Mouse (Mus musculus): ENCODE measurements at regions not wholly inside any gene's neighbourhood (a gene's known extent, or its start where the extent isn't known, plus 50 kb on each side); places are given as distances from the start of the nearest gene placed in this dataset.

DNA sequence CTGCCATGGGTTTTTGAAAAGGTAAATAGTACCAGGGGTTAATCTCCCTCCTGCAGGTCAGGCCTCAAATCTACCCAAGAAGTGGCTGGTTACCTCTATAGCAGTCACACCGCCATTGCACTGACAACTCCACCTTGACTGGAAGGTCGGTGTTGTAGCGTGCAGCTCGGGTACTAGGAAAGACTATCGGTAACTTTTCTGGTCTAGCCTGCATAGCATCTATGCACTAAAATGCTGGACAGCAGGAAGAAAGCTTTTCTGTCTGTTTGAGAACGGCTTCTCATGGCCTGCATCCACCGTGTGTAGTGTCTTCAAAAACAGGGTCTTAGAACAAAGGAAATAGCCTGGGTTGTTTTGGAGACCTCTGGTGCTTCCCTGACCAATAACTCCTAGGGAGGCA lies 88.8 kb downstream of the Bms1 start:
- H3K36me3 ChIP-seq (replicated peaks), result no peaks in the 10 kb centered on the region
- 92% methylated on average over 7 of the region's 7 CpGs for WGBS
- H3K4me3 ChIP-seq, result no peak overlapping the region
- H3K9me3 ChIP-seq, result no peaks in the 10 kb centered on the region
- no peak overlapping the region for H3K27ac ChIP-seq
- no peaks in the 10 kb centered on the region for H3K4me1 ChIP-seq
- no peaks in the 10 kb centered on the region for H3K27me3 ChIP-seq (ENCODE audit: poor library complexity, severe bottlenecking)
- DNase-seq (ENCODE audit: extremely low spot score, low spot score), result no peak

DNA sequence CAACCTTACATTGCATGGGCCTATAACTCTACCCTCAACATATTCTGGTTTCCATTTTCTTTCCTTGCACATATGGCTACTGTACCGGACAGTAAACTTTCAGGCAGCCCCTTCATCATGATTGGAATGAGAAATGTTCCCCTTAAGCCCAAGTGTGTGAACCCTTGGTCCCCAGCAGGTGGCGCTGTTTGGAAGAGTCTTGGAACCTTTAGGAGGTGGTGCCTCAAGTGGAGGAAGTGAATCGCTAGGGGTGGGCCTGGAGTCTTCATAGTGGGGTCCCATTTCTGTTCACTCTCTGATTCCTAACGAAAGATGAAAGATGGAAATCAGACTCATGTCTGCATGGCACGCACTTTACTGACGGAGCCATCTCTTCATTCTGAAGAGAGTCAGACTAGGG lies 91.8 kb downstream of the Bms1 start:
- H3K4me3 ChIP-seq, result no peak overlapping the region
- no peak for DNase-seq (ENCODE audit: extremely low spot score, low spot score)
- no peaks in the 10 kb centered on the region for H3K27me3 ChIP-seq (ENCODE audit: poor library complexity, severe bottlenecking)
- no peak overlapping the region for H3K27ac ChIP-seq
- no peaks in the 10 kb centered on the region for H3K36me3 ChIP-seq (replicated peaks)
- no peaks in the 10 kb centered on the region for H3K9me3 ChIP-seq
- H3K4me1 ChIP-seq, result no peaks in the 10 kb centered on the region
- WGBS, result 77% methylated on average over 6 of the region's 6 CpGs

DNA sequence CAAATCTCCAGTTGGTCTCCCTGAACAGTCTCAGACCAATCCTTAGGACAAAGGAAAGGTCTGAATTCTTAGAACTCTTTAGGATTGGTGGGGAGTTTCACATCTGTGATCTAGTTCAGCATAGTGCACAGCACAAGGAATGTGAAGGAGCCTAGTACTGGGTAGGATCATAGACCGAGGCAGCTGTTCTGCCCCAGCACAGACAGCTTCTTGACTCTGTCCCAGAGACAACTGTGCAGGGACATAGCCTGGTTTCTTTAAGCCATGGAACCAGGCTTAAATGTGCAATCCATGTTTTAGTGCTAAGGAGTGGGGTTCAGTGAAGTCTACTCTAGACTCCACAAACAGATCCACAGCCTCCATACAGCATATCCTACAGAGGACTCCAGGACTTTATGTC lies 93.6 kb downstream of the Bms1 start:
- Histone ChIP-seq H3K36me3 (replicated peaks) (no peaks in the 10 kb centered on the region), H3K4me1 (no peaks in the 10 kb centered on the region), H3K4me3 (no peak overlapping the region), H3K27me3 (ENCODE audit: poor library complexity, severe bottlenecking) (no peaks in the 10 kb centered on the region), H3K27ac (no peak overlapping the region), H3K9me3 (no peaks in the 10 kb centered on the region)
- WGBS, result 79% methylated on average over 1 of the region's 1 CpGs
- no peak for DNase-seq (ENCODE audit: extremely low spot score, low spot score)

DNA sequence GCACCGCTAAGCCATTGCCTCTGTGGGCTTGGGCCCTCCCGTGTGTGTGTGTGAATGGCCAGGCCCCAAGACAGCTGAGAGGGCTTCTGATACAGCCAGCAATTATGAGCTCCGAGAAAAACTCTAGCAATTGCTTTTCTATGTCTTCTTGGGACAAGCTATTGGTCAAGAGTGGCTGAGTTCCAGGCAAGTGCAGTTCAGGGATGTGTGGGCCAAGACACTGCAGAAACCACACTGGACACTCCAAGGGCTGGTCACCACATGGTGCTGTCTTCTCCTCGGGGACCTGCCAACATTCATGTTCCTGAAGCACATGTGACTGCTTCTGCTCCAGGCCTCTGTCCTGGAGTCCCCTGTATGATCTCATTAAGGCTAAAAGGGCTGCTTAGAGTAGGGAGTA lies 94.7 kb downstream of the Bms1 start:
- Histone ChIP-seq H3K36me3 (replicated peaks) (no peaks in the 10 kb centered on the region), H3K4me3 (no peak overlapping the region), H3K27ac (no peak overlapping the region), H3K9me3 (no peaks in the 10 kb centered on the region), H3K27me3 (ENCODE audit: poor library complexity, severe bottlenecking) (no peaks in the 10 kb centered on the region), H3K4me1 (no peaks in the 10 kb centered on the region)
- 86% methylated on average over 4 of the region's 4 CpGs for WGBS
- no peak for DNase-seq (ENCODE audit: extremely low spot score, low spot score)

DNA sequence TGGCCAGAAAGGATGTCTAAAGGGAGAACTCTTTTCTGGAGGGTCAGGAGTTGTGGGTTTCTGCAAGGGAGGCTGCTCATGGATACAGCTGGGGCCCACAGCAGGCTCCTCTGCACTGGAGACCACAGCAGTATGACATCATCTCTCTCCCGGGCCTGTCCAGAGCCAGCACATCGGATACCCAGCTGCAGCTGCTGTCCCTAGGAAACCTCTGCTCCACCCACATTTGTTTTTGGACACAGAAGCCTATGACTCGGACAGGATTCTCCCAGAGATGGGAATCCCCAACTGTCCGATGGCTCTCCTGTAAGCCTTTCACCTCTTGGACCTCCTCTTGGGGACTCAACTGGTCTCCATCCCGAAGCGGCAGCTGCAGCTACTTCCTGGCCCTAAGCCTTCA lies 96.2 kb downstream of the Bms1 start:
- Histone ChIP-seq H3K27ac (no peak overlapping the region), H3K36me3 (replicated peaks) (no peaks in the 10 kb centered on the region), H3K4me1 (no peaks in the 10 kb centered on the region), H3K27me3 (ENCODE audit: poor library complexity, severe bottlenecking) (no peaks in the 10 kb centered on the region), H3K4me3 (no peak overlapping the region), H3K9me3 (no peaks in the 10 kb centered on the region)
- no peak for DNase-seq (ENCODE audit: extremely low spot score, low spot score)
- 86% methylated on average over 6 of the region's 6 CpGs for WGBS

DNA sequence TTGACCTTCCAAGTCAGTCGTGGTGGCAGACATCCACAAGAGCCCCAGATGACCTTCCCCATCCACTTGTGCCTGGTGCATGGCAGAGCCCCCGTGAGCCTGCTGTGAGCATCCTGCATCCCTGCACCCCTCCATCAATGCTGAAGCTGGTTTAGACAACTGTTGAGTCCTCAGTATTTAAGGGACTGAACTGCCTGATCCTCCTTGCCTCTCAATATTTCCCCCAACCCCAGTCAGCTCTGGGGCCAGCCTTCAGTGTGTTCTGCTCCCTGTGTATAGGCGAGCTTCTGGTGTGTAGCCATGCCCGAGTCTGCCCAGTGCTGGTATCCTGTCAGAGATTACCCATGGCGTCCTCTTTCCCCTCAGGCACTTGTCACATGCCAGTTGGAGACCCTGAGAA lies 96.6 kb downstream of the Bms1 start:
- Histone ChIP-seq H3K27ac (no peak overlapping the region), H3K4me3 (no peak overlapping the region), H3K4me1 (no peaks in the 10 kb centered on the region), H3K27me3 (ENCODE audit: poor library complexity, severe bottlenecking) (no peaks in the 10 kb centered on the region), H3K36me3 (replicated peaks) (no peaks in the 10 kb centered on the region), H3K9me3 (no peaks in the 10 kb centered on the region)
- WGBS, result 76% methylated on average over 5 of the region's 5 CpGs
- no peak for DNase-seq (ENCODE audit: extremely low spot score, low spot score)

DNA sequence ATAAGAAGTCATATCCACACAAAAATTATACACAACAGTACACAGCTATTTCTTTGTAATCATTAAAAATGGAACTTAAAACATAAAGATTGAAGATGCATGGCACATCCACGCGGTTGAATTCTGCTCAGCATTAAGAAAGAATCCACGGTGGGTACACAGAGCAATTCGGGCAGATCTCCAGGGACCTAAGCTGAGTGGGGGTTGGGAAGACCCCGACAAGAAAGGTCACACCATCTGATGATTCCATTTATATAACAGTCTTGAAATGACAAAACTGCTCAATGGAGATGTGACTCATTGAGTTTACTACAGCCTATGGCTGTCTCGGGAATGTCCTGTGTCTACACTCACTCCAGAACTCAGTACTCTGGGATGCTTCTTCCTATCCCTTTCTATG lies 97.2 kb downstream of the Bms1 start:
- WGBS, result 87% methylated on average over 6 of the region's 6 CpGs
- no peaks in the 10 kb centered on the region for H3K4me1 ChIP-seq
- no peaks in the 10 kb centered on the region for H3K27me3 ChIP-seq (ENCODE audit: poor library complexity, severe bottlenecking)
- DNase-seq (ENCODE audit: extremely low spot score, low spot score), result no peak
- no peaks in the 10 kb centered on the region for H3K9me3 ChIP-seq
- no peaks in the 10 kb centered on the region for H3K36me3 ChIP-seq (replicated peaks)
- H3K4me3 ChIP-seq, result no peak overlapping the region
- H3K27ac ChIP-seq, result no peak overlapping the region

DNA sequence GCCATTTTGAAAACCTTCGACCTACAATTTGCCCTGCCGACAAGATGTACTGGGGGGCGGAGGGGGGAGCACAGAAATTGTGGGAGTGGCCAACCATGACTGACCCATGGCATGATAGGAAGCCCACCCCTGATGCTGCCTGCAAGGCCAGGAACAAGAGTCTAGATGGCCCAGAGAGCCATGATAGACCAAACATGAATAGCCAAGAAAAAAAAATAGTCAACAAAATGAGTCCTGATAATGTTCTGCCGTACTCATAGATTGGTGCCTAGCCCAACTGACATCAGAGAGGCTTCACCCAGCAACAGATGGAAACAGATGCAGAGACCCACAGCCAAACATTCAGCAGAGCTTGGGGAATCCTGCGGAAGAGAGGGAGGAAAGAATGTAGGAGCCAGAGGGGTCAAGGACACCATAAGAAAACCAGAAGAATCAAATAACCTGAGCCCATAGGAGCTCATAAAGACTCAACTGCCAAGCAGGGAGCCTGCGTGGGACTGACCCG lies 99.2 kb downstream of the Bms1 start:
- Histone ChIP-seq H3K4me1 (peaks cover 7% of the 10 kb centered on the region), H3K4me3 (no peak overlapping the region), H3K27me3 (ENCODE audit: poor library complexity, severe bottlenecking) (0 out of 2 replicates have a peak, but pooled peaks cover 6% of the 10 kb centered on the region), H3K36me3 (replicated peaks) (no peaks in the 10 kb centered on the region), H3K27ac (no peak overlapping the region), H3K9me3 (no peaks in the 10 kb centered on the region)
- no peak for DNase-seq (ENCODE audit: extremely low spot score, low spot score)
- 92% methylated on average over 7 of the region's 7 CpGs for WGBS

DNA sequence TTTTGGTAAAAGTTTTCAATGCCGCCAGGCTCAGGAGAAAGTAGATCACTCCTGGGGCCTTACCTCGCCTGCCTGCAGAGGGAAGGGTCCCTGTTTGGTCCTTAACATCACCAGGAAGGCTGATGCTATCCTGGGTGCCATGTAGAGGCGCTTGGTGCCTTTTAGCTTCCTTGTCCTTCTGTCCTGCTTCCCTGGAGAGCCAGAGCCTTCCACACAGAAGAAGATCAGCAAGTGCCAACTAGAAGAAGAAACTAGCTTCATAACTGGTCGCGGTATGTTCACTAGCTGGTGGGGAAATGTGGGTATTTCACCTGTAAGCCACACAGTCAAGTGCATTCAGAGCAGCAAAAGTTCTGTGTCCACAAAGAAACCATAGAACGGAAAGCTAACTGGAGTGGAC lies 103.4 kb downstream of the Bms1 start:
- Histone ChIP-seq H3K9me3 (no peaks in the 10 kb centered on the region), H3K4me3 (no peak overlapping the region), H3K27me3 (ENCODE audit: poor library complexity, severe bottlenecking) (0 out of 2 replicates have a peak, but pooled peaks cover 6% of the 10 kb centered on the region), H3K27ac (no peak overlapping the region), H3K4me1 (peaks cover 11% of the 10 kb centered on the region), H3K36me3 (replicated peaks) (no peaks in the 10 kb centered on the region)
- DNase-seq (ENCODE audit: extremely low spot score, low spot score), result no peak
- WGBS, result 91% methylated on average over 6 of the region's 6 CpGs

DNA sequence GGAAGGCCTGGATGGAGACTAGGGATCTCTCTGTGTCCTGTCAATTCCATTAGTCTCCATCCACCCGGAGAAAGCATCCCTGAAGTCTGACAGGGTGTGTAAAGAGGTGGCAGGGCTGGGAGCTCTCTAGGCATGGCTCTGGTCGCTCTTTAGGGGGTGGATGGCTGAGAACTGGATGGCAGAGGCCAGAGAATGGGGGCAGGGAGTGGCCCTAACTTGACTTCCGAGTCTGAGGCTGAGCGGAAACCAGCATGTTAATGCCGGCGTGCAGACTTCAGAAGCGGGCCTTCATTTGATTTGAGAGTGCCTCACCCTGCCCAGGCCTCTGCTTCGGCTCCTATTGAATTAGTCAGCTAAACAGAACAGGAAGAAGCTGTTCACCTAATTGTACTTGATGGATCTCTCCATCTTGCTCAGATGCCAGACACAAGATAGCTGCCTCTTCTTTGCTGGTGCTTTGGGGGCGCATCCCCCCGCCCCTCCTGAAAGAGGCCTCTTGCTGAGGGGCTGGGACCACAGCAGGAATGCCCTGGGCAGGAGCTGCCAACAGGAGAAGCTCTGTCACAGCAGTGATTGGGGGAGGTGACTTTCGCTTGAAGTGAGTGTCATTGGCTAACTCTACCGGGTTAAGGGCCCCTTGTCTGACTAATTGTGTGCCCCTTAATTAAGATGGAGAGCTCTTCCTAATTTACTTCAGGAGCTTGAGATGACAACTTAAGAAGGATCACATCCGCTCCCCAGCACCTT lies 104.2 kb downstream of the Bms1 start:
- Histone ChIP-seq H3K27ac (no peak overlapping the region; the same call in 1 of the 2 replicates), H3K9me3 (no peaks in the 10 kb centered on the region), H3K27me3 (ENCODE audit: poor library complexity, severe bottlenecking) (0 out of 2 replicates have a peak, but pooled peaks cover 6% of the 10 kb centered on the region), H3K4me1 (peaks cover 11% of the 10 kb centered on the region), H3K36me3 (replicated peaks) (no peaks in the 10 kb centered on the region), H3K4me3 (no peak overlapping the region)
- DNase-seq (ENCODE audit: extremely low spot score, low spot score), result no peak
- 42% methylated on average over 13 of the region's 13 CpGs for WGBS

DNA sequence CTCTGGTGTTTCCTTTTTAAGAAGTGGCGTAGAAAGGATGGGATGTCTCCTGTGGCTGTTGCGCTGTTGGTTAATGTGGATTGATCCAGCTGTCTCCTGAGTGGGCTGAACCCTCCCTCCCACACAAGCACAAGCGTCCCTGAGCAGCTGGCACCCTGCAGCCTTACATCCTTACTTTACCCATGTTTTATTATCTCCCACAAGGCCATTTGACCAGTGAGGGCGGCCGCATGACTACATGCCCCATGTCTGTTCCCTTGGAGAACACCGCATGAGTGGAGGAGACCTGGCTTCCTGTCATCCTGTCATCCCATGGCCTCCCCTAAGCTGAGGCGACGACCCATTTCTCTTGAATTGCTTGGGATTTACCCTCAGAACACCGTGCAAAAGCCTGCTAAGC lies 108.2 kb downstream of the Bms1 start:
- no peak for DNase-seq (ENCODE audit: extremely low spot score, low spot score)
- Histone ChIP-seq H3K36me3 (replicated peaks) (no peaks in the 10 kb centered on the region), H3K4me3 (no peak overlapping the region), H3K9me3 (no peaks in the 10 kb centered on the region), H3K4me1 (peaks cover 20% of the 10 kb centered on the region), H3K27me3 (ENCODE audit: poor library complexity, severe bottlenecking) (peaks cover 15% of the 10 kb centered on the region), H3K27ac (no peak overlapping the region)
- WGBS, result 89% methylated on average over 9 of the region's 9 CpGs

DNA sequence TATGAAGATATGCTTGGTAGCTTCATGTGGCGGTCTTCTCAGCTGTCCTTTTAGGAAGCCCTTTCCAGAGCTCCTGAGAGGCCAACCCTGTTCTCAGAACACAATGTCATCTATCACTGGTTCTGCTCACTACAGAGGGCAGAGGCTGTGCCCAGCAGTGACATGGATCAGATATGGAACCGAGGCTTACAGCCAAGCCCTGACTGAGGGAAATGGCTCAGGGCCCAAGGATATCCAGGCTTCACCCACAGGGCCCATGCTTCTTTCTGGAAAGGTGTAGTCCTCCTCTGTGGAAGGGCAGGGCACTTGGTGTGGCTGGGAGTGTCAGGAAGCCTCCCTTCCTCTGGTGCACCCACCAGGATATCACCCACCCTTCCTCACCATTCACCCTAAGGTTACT lies 109.4 kb downstream of the Bms1 start:
- Histone ChIP-seq H3K4me1 (peaks cover 11% of the 10 kb centered on the region), H3K4me3 (no peak overlapping the region), H3K27me3 (ENCODE audit: poor library complexity, severe bottlenecking) (peaks cover 26% of the 10 kb centered on the region), H3K9me3 (no peaks in the 10 kb centered on the region), H3K27ac (no peak overlapping the region), H3K36me3 (replicated peaks) (no peaks in the 10 kb centered on the region)
- 76% methylated on average over 2 of the region's 2 CpGs for WGBS
- DNase-seq (ENCODE audit: extremely low spot score, low spot score), result no peak

DNA sequence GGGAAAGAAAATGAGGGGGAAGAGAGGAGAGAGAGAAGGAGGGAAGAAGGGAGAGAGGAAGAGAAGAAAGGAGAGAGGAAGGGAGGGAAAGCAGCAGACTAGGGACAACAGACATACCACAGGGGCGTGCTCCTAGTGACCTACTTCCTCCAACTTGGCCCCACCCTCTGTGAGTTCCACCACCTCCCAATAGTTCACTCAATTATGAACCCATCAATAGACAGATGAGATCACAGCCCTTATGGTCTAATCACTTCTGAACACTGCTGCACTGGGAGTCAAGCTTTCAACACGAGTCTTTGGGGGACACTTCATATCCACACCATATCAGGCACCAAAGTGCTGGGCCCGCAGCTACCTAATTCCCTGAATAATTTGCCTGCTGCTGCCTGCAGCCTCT lies 110.7 kb downstream of the Bms1 start:
- H3K27me3 ChIP-seq (ENCODE audit: poor library complexity, severe bottlenecking), result peaks cover 40% of the 10 kb centered on the region
- no peak overlapping the region for H3K27ac ChIP-seq
- no peaks in the 10 kb centered on the region for H3K36me3 ChIP-seq (replicated peaks)
- peaks cover 9% of the 10 kb centered on the region; the same call in 1 of the 2 replicates for H3K4me1 ChIP-seq
- DNase-seq (ENCODE audit: extremely low spot score, low spot score), result no peak
- no peak overlapping the region for H3K4me3 ChIP-seq
- WGBS, result 85% methylated on average over 3 of the region's 3 CpGs
- no peaks in the 10 kb centered on the region for H3K9me3 ChIP-seq

Data from forebrain, embryonic 10.5 days (tissue).